Mouse (Mus musculus): ENCODE measurements at regions not wholly inside any gene's neighbourhood (a gene's known extent, or its start where the extent isn't known, plus 50 kb on each side); places are given as distances from the start of the nearest gene placed in this dataset.

- DNase-seq (ENCODE audit: extremely low spot score in 1 of 2, low spot score in 1 of 2) = no peak
Measured at GRCm38 (mm10) chr4:67626641-67627040, 799.3 kb downstream of the Tlr4 start.

- DNase-seq (ENCODE audit: extremely low spot score in 1 of 2, low spot score in 1 of 2) = no peak
Measured at GRCm38 (mm10) chr4:67646090-67646489, 818.7 kb downstream of the Tlr4 start.

GRCm38 (mm10) chr4:67662122-67662521, 834.7 kb downstream of the Tlr4 start:
- DNase-seq (ENCODE audit: extremely low spot score in 1 of 2, low spot score in 1 of 2) = no peak

- DNase-seq (ENCODE audit: extremely low spot score in 1 of 2, low spot score in 1 of 2) = no peak
Measured at GRCm38 (mm10) chr4:67673961-67674360, 846.6 kb downstream of the Tlr4 start.

GRCm38 (mm10) chr4:67677589-67677988, 850.2 kb downstream of the Tlr4 start:
- no peak for DNase-seq (ENCODE audit: extremely low spot score in 1 of 2, low spot score in 1 of 2)

GRCm38 (mm10) chr4:67698438-67698837, 871.1 kb downstream of the Tlr4 start:
- DNase-seq (ENCODE audit: extremely low spot score in 1 of 2, low spot score in 1 of 2) = no peak
